Mouse (Mus musculus): ENCODE data around the gene Rps21.
"Not testable (repeated sequence)": the region's sequence is repeated elsewhere in the genome, so short reads cannot be mapped to it uniquely, and the experiment has no call there.

Gene Rps21

DNA sequence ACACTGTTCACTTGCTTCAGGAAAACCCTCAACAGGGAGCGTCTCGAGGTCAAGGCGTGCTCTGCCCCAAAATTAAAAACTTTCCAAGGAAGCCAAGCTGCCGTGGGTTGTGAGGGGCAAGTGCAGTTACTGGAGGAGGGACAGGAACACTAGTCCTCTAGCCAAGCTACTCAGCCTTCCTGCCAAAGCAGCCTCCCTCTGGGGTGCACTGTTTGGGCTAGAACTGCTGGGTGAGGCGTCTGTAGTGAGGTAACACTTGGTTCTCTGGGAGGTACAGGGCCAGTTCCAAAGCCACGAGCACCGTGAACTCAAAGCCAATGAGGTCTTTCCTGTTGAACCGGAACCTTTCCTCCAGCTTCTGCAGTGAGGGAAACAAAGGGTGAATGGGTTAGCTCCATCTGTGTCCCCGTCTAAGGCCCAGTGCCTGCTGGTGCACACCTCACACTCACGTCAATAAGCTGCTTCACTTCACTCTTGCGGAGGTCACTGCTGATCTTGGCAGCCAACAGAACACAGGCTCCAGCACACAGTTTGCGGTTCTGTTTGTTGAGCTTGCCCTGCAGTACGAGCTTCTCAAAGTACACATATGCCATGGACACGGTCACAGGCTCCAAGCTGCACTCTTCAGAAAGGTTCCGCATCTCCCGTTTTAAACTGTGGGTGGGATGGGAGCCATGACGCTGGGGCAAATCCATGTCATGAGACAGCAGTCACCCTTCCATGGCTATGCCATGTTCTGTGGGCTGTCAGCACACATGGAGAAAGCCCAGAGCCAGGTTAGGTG lies 2.8 kb downstream of the Rps21 start:
- DNase-seq, result not testable (repeated sequence)

DNA sequence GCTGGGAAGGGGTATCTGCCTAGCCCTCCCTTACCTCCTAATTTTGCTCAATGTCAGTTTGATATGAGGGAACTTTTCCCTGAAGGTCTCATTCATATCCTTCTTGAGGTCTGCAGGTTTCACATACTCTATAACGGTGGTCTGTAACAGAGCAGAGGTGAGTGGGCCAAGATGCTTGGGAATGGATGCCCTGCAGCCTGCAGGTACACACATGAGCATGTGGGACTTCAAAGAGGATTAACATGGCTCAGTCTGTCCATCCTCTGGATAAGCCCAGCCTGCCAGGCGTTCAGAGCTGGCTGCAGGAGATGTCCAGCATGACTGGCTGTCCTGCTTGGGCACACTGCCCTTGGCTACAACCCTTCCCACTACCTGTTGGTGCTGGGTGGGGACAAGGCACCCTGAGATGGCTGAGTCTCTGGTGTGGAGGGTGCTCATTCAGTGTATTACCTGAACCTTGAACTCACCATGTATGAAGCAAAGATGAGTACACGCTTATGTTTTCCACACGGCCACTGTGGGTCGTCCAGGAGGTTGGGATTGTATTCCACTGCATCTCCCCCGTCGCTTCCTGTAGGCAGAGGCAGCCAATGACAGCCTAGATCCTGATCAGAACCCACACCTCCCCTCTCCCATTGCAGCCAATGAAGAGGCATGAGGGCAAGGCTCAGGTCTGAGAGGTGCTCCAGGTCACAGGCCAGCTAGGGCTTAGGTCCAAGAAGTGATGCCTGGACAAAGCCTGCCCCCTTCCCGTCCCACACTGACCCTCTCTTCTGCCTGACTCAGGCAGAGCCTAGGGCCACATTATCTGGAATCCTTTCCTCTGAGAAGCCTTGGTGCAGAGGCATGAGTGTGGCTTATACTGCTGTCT lies 3.7 kb downstream of the Rps21 start:
- no peak for DNase-seq

DNA sequence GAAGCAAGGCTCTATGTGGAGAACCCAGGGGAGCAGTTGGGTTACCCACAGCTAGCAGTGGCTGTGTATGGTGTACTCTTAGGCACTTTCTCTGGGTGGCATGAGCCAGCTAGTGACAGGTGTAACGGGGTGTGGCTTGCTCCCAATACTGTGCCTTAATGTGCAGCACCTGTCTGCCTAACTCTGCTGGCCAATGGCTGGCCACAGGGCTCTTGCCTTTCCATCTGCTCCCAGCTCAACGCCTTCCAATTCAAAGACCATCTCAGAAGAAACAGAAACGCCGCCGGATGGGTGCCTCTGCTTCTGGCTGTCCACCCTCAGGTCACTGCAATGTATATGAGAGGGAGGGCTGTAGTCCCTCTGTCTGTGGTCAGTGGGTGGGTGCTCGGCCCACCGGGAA lies 4.7 kb downstream of the Rps21 start:
- no peak for DNase-seq

DNA sequence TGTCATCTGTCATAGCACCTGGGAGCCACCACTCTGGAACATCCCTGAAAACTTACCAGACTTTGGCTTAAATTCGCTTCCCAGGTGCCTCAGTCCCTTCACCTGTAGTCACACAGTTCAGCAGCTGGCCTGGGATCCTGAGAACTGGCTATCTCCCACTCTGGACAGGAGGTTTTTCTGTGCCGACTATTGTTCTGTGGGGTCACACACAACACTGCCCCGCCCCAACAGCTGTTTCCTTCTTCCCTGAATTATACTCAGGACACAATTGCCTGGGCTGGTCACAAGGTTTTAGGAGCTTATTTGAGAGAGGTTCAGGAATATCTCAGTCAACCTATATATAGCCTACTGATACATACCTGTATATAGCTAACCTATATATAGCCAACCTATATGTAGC lies 5.3 kb downstream of the Rps21 start:
- no peak for DNase-seq

DNA sequence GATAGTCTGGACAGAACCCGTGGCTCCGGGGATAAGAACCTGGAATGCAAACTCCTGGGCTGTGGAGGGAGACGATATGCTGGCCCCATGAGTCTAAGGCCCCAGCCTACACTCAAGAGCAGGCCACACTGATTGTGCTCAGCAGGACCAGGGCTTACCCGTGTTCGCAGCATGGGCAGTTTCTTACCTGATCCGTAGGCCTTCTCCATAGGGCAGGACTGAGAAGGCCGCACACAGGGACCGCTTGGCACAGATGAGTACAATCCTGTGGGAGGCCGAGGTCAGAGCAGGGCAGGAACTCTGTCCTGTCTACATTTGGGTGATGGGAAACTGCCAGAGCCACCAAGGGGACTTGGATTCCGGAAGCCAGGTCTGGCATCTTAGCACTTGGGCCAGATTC lies 5.7 kb downstream of the Rps21 start:
- DNase-seq, result no peak

DNA sequence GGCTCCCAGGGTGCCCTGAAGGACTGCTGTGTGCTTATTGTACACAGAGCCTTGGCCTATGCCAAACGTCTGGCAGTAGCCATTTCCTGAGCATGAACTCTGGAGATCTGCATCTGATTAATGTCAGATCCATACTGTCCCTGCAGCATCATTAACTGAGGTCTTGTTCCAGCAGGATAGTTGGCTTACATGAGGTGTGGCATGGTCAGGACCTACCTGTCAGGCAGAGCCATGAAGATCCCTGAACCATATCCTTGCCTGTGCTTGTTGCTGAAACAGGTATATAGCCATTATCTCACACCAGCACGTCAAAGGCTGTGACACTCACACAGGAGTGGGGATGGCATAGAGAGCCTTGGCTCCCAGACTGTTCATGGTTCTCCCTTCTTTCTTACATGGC lies 10.8 kb downstream of the Rps21 start:
- no peak for DNase-seq

DNA sequence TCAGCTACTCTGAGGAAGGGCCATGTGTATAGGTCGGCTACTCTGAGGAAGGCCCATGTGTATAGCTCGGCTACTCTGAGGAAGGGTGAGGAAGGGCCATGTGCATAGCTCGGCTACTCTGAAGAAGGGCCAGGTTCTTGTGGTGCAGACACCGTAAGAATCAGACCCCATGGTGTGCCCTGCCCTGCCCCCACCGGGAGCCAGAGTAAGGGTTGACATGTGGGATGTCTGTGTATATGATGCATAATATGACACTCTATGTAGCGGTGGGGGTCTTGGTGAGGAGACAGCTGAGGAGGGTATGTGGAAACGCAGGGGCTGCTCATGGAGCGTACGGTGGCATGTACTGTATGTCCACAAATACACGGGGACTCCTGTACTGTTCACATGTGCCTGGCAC lies 12.2 kb downstream of the Rps21 start:
- no peak for DNase-seq

DNA sequence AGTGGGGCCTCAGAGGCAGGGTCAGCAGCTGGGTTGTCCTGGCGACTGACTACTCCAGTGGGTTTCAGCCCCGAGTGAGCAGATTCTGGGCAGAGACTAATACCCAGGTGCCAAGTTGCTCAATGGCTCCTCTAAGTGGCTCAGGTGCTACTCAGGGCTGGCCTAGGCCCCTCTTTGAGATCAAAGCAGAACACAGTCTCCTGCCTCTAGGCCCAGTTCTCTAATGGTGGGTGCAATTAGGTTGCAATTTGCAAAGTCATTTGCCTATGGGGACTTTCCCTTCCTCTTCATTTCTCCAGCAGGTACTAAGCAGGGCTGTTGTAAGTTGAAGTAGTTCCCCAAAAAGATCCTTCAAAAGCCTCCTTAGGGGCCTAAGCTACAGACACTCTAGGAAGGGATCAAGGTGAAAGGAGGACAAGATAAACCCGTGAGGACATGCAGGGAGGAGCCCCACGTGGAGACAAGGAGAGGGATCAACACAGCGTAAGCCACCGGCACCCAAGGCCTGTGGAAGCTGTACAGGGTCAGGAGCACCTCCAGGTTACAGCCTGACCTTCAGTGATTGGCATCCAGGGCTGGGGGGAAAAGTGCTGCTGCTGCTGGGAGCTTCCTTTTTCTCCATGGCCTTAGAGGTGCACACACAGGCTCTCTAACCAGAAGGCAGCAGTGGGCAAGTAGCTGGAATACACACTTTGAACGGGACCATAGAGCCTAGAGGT lies 13.5 kb downstream of the Rps21 start:
- no peak for DNase-seq

DNA sequence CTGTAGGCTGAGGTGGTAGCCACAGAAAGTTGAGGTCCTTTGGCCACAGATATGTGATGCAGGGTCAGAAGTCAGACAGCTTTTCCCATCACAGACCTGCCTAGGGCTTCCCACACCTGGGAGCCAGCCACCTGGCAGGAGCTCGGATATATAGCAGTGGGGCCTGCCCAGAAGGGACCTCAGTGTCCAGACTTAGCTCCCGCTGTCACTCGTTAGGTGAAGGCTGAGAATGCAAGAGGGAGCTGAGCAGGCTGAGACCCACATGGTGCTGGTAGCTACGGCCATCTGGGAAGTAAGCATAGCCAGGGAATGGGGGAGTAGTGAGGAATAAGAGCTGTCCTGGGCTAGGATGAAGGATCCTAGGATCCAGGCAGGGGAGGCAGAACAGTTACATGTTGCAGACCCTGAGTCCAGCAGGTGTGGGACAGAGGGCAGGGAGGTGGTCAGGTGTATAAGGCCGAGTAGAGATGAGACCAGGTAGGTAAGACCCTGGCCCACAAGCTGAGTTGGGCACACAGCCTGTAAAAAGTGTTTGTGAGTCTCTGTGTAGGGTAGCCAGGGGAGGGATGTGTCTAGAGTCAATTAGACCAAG lies 14.7 kb downstream of the Rps21 start:
- DNase-seq, result no peak

DNA sequence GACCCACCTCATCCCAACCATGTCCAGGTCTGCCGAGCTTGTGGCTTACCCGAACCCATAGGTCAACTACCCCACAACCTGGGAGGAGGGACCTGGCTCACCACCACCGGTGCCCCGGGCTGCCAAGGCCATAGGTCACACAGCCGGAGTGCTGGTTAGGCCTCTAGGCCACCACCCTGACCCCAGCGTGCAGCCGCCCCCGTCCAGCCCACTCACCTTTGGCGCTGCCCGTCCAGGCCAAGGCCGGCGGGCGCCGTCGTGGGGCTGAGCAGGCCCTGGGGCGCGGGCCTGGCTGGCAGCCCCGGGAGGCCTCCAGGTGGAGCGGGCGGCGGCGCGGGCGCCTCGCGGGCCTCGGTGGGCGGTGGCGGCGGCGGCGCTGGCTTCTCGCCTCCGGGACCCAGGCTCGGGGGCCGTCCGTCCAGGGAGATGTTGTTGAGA lies 15.7 kb downstream of the Rps21 start:
- peak; percentile 80 for DNase-seq

DNA sequence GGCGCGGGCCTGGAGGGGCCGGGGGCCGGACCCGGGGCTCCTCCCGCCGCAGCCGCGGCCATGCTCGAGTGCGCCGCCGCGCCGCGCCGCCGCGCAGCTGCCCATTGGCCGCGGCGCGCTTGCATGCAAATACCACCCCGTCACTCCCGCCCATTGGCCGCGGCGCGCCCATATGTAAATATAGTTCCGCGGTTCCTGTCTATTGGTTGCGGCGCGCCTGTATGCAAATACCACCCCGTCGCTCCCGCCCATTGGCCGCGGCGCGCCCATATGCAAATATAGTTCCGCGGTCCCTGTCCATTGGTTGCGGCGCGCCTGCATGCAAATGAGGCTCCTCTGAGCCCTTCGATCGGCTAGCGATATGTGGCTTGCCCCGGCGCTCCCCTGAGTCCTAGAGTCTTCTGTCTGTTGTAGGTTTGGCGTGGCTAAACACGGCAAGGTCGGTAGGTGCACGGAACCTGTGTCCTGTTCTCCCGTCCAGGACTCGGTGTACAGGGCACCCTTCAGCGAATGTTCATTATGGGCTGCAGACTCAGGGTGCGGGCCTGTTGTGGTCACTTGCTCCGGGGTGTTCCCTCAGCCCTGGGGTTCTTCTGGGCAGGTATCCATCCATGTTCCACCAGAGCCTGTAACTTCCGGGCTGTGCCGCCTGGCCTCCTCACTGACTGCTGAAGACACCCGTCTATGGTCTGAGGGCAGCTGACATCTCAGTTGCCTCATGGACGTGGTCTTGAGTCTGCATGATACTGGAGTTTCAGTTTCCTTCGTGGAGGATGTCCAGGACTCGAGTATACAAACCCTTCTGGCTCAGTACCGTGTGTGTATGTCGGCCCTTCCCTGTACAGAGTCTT lies 16.4 kb downstream of the Rps21 start, which contains the start of gene Cables2:
TSS of gene Cables2 (minus strand) at position 103 of the 851 bp plus-strand sequence.
- peak; percentile 91 for DNase-seq

DNA sequence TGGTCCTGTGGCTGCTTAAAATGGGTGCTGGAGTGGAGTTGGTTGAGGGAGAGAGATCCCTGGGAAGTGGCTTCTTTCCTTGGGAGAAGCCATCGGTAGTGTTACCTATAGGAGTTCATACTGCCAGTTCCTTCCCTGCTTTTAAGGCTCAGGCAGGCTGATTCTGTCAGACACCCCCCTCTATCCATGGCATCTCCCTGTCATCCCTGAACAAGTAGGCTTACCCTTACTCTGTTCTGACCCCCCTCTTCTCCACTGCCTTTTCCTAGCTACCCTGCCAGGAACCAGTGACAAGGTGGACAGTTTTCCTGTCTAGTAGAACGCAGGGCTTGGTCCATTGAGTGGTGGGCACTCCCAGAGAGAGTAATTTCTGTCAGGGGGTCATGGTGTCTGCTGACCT lies 17.3 kb downstream of the Rps21 start:
- no peak for DNase-seq

DNA sequence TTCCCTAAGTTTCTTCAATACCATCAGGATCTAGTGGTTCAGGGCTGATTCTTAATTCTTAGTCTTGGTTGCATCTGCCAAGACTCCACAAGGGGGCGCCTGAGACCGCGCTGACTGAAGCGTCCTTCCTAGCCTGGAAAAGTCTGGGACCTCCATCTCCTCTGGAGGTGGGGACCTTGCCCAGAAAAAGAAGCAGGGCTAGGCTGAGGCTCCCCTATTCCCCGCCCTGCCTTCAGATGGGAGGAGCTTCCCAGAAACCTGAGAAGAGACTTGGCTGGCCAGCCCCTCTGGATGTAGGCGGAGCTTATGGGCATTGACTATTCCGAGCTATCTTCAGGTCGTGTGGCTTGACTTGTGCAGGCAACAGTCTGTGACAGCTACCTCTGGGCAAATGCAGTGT lies 18.7 kb downstream of the Rps21 start:
- DNase-seq, result peak; percentile 83

DNA sequence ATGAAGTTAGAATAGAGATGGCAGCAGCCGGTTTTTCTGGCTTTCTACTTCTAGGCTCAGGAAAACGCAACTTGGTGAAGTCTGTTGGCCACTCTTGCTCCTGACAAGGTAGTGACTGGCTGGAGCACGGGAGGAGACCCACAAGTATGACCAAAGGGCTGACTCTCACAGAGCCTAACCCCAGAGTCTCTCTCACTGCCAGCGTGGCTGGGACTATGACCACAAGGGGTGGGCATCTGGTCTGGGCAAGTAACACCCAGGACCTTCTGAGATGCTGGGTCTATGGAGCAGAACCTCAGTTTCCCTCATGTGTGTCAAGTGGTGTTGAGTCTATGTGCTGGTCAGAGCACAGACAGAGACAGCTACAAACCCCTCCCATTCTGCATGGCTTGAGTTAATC lies 19.2 kb downstream of the Rps21 start:
- DNase-seq, result no peak

DNA sequence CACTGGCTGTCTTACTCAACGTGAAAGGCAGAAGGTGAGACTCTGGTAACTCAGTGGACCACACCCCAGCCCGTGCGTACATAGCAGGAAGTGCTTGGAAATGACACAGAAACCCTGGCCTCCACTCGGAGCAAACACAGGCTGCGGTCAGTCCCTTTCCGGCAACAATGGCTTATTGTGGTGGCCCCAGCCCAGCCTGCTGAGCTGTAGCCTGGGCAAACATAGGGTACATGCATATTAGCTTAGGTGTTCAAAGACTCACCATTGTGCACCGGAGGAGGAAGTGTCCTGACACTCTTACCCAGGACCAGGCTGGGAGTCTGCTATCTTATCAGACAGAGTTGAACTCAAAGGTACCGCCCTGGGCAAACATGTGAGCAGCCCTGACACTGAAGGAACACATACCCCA lies 19.7 kb downstream of the Rps21 start:
- peak; percentile 35 for DNase-seq

DNA sequence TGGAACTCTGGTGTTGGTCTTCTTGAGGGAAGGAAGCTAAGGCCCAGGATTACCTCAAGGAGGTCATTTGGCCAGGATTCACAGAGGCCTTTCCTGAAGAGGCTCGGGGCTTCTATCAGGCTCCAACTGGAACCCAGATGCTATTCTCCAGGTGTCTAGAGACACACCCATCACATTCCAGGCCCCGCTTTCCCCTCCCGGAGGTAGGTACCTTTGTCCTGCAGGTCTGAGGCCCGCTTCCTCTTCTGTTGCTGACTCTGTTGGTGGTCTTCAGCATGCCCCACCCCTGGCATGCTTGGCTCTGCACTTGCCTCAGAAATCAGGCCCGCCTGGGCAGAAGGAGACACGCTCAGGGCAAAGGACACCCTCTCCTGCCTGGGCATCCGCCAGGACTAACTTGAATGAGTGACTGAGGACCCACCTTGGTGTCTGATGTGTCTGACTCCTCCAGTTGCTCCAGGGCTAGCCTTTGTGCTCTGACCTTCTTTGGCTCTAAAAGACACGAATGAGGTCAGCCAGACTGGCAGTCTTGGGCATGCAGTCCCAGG lies 20.7 kb downstream of the Rps21 start:
- no peak for DNase-seq

DNA sequence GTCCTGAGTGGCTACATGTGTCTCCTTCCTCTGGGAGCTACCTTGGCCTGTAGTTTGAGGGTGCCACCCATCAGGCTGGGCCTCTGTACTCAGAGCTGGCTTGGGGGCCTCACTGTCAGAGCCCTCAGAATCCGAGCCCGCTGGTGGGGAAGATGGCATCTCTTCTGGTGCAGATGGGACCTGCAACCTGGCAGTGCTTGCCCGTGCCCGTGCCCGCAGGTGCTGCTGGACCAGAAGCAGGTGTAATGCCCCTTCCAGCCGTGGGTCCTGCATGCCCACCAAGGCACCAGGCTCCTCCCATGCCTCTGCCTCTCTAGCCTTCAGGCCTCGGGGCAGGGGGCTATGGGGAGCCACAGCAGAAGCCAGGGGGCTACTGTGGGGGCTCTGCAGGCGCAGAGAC lies 22.1 kb downstream of the Rps21 start:
- no peak for DNase-seq

DNA sequence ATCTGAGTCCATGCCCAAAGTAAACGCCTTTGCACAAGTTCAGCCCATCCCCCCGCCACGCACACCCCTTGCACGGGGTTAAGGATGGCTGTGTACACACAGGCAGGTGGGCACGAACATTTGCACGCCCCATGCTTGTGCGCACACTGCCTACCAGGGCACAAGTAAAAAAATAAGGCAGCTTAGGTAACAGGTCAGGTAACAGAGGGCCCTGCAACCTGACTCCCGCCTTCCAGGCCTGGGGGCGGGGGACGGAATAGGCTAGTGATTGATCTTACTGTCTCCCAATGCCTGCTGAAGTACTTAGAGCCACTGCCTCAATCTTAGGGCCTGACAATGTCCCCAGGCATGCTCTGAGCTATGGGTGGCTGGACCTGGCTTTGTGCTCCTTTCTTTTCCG lies 31.8 kb downstream of the Rps21 start:
- no peak for DNase-seq

DNA sequence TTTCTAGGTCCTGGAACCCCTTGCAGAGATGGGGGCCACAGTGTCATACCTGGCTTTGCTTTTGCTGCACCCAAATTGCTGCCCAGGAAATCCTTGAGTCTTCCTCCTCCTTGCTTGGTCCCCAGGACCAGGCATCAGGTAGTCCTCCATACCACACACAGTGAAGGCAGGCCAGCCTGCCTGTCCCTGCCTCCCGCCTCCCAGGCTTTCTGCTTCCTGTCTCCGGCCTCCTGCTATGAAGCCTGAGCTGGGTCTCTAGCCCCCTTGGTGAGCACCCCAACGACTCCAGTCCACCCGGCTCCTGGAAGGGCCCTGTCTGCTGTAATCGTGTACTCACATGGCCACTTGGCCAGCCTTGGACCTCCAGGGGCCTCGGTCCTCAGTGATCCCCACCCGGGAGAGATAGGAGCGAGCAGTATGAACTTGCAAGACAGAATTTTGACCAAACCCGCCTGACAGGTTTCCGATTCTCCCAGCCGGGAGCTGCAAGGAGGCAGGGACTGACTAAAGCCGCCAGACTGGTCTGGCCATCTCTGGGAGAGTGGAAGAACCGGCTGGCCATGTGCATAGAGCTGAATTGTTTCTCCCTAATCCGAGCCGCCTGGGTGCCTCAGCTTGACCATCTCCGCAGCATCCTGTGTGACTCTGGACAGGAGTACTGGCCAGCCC lies 32.4 kb downstream of the Rps21 start, which contains the start of gene Rbbp8nl:
TSS of gene Rbbp8nl (minus strand) at position 440 of the 669 bp plus-strand sequence.
- no peak for DNase-seq

DNA sequence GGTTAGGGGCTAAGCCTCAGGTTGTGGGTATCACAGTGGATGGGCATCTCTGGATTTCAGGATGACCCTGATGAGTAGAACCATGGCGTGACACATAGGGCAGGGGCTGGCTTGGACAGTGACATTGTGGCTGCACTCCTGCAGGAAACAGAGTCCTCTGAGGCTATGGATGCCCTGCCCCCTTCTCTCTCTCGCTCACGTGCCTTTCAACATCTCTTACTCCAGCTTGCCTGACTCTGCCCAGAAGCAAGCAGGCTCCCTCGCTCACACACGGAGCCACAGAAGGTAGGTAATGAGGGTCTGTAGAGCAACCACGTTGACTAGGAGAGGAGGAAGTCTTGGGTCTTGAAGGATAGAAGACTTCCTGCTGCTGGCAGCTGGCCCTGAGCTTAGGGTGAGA lies 33.3 kb downstream of the Rps21 start:
- no peak for DNase-seq

DNA sequence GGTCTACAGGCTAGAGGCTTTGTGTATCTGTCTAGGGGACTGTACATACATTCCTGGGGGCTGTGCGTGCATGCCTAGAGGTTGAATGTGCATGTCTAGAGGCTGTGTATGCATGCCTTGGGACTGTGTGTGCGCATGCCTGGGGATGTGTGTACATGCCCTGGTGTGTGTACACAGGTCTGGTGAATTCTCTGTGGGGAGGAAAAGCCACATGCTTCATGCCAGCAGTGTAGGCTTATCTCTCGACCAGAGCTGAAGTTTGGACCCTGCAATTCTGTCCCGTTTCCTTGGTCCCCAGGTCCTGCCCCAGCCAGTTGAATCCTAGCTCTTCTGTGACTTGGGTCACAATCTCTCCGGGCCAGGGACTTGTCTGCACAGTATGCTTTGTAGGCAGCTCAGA lies 34.4 kb downstream of the Rps21 start:
- DNase-seq, result no peak

Data from thymus, postnatal 4 days (tissue).